Mouse (Mus musculus): ENCODE data around the gene Isoc2b. TPM values are rescaled to one million over a fixed set of nuclear protein-coding genes. Genes with fewer than 3 reads are reported as not detected.
"Not testable (repeated sequence)": the region's sequence is repeated elsewhere in the genome, so short reads cannot be mapped to it uniquely, and the experiment has no call there.

Isoc2b gene
- polyA plus RNA-seq, 1 experiment from 2014 or later, result 5.3 TPM

DNA sequence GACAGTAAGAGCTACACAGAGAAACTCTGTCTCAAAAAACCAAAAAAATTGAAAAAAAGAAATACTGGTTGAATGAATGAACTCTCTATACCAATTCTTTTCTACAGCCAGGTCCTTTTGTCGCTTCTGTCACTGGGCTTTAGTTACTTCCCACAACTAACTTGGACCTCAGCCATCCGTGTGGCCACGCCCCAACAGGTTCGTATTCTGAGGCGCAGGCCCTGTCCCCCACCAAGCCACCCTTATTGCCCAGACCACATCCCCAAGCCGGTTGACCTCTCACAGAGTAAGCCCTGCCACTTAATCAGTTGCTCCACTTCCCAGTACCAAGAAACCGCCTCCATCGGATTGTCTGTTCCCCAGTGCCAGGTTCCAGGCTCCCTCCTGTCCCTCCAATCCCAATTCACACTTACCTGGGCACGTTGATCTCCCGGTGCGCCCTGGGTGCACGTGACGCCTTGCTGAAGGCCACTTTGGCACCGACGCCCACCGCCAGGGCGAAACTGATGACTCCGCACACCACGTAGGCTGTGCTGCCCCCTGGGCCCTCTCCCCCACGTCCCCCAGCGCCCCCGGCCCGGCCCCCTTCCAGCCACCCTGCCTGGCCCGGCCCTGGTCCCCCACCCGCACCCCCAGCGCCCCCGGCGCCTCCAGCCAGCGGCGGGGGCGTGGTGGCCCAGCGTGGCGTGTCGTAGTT is 34.3 kb downstream of the Isoc2b start:
- H3K9me3 ChIP-seq (ENCODE audit: control insufficient read depth, low read length), result no peaks in the 10 kb centered on the region
- DNase-seq (ENCODE audit: low spot score) (no peak), ATAC-seq (replicated peaks; ENCODE audit: low FRiP score) (0 out of 2 replicates have a peak, but pooled peaks have one; percentile 12)
- H3K36me3 ChIP-seq (ENCODE audit: control insufficient read depth, insufficient read depth, low read length), result no peaks in the 10 kb centered on the region
- H3K9ac ChIP-seq (ENCODE audit: low read depth, low read length), result no peak overlapping the region
- peak overlapping the region; percentile 41 for H3K4me3 ChIP-seq (ENCODE audit: low read depth, low read length)
- 8% methylated on average over 31 of the region's 34 CpGs for WGBS
- H3K27me3 ChIP-seq (replicated peaks; ENCODE audit: control insufficient read depth, insufficient read depth, low read length), result peaks cover 66% of the 10 kb centered on the region
- peak overlapping the region; percentile 58 for H3K4me2 ChIP-seq
- 0 out of 2 replicates have a peak, but pooled peaks cover 6% of the 10 kb centered on the region for H3K4me1 ChIP-seq (replicated peaks; ENCODE audit: control insufficient read depth, insufficient read depth, low read length)
- H3K27ac ChIP-seq (ENCODE audit: low read depth, low read length), result no peak overlapping the region

DNA sequence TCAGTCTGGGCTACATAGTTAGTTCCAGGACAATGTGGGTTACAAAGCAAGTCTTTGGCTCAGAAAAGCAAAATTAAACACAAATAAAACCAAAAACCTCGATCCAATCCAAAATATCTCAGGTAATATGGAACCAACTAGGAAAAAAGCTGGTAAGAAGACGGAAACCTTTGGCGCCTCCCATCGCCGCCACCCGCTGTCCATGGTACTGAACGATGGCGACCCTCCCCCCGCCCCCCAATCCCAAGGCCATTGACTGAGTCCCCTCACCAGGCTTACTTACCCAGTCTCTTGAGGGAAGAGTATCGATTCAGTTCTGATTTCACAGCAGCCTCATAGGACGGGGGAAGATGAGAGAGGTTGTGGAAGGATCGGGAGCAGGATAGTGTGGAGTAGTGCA is 39.6 kb downstream of the Isoc2b start:
- Histone ChIP-seq H3K4me3 (ENCODE audit: low read depth, low read length) (no peak overlapping the region), H3K4me1 (replicated peaks; ENCODE audit: control insufficient read depth, insufficient read depth, low read length) (no peaks in the 10 kb centered on the region), H3K27ac (ENCODE audit: low read depth, low read length) (no peak overlapping the region), H3K9me3 (ENCODE audit: control insufficient read depth, low read length) (no peaks in the 10 kb centered on the region), H3K27me3 (replicated peaks; ENCODE audit: control insufficient read depth, insufficient read depth, low read length) (peaks cover 49% of the 10 kb centered on the region), H3K36me3 (ENCODE audit: control insufficient read depth, insufficient read depth, low read length) (no peaks in the 10 kb centered on the region), H3K9ac (ENCODE audit: low read depth, low read length) (no peak overlapping the region), H3K4me2 (no peak overlapping the region)
- ATAC-seq (replicated peaks; ENCODE audit: low FRiP score) (no peak), DNase-seq (ENCODE audit: low spot score) (no peak)
- WGBS, result 6% methylated on average over 12 of the region's 12 CpGs

DNA sequence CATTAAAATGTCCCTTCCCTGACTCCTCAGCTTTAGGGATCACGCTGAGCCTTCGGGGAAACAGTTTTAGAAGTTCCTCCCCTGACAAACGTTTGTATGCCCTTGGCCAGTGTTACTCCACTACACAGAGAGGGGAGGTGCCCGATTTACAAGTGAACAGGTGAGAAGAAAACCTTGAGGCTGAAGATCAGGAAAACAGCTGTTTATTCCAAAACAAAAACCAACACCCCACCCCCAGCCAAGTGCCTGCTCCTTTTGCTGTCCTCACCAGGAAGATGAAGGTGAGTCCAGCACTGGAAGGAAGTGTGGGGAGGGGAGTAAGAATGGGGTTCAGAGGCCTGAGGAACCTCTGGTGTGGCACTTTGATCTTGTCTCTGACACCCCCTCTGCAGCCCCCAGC is 44.7 kb downstream of the Isoc2b start:
- 43% methylated on average over 4 of the region's 4 CpGs for WGBS
- DNase-seq (ENCODE audit: low spot score), result no peak
- no peaks in the 10 kb centered on the region for H3K36me3 ChIP-seq (ENCODE audit: control insufficient read depth, insufficient read depth, low read length)
- ATAC-seq (replicated peaks; ENCODE audit: low FRiP score), result no peak
- H3K4me1 ChIP-seq (replicated peaks; ENCODE audit: control insufficient read depth, insufficient read depth, low read length), result no peaks in the 10 kb centered on the region
- H3K4me2 ChIP-seq, result no peak overlapping the region
- H3K9me3 ChIP-seq (ENCODE audit: control insufficient read depth, low read length), result no peaks in the 10 kb centered on the region
- H3K27me3 ChIP-seq (replicated peaks; ENCODE audit: control insufficient read depth, insufficient read depth, low read length), result peaks cover 12% of the 10 kb centered on the region
- H3K9ac ChIP-seq (ENCODE audit: low read depth, low read length), result no peak overlapping the region
- no peak overlapping the region for H3K4me3 ChIP-seq (ENCODE audit: low read depth, low read length)
- no peak overlapping the region for H3K27ac ChIP-seq (ENCODE audit: low read depth, low read length)

DNA sequence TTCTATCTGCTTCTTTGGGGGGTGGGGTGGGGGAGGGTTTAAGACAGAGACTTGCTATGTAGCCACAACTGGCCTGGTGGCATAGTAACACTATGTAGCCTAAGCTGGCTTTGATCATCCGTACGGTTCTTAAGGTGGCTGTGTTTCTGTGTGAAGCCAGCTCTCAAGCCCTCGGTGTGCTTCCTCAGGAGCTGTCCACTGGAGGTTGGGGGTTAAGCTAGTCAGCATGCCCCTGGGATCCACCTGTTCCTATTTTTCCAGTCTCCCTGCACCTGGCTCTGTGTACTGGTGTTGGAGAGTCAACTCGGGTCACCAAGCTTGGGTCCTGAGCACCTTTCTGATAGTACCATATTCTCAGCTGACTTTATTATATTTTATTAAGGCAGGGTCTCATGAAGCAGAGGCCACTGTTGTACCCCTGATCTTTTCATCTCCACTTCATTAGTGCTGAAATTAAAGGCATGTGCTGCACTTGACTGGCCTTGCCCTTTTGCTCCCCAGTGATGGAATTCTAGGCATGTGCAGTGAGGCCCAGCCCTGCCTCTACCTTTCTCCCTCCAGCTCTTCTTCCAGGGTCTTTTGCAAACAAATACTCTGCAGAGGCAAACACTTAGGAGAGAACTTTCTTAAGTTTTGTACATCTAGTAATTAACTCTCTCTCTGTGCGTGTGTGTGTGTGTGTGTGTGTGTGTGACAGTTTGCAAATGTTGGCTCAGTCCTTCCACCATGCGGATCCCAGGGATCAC is 47.7 kb downstream of the Isoc2b start:
- H3K27me3 ChIP-seq (replicated peaks; ENCODE audit: control insufficient read depth, insufficient read depth, low read length), result no peaks in the 10 kb centered on the region
- no peak overlapping the region for H3K4me2 ChIP-seq
- no peaks in the 10 kb centered on the region for H3K4me1 ChIP-seq (replicated peaks; ENCODE audit: control insufficient read depth, insufficient read depth, low read length)
- H3K9me3 ChIP-seq (ENCODE audit: control insufficient read depth, low read length), result no peaks in the 10 kb centered on the region
- no peak overlapping the region for H3K4me3 ChIP-seq (ENCODE audit: low read depth, low read length)
- no peak overlapping the region for H3K27ac ChIP-seq (ENCODE audit: low read depth, low read length)
- no peak for DNase-seq (ENCODE audit: low spot score)
- no peak overlapping the region for H3K9ac ChIP-seq (ENCODE audit: low read depth, low read length)
- H3K36me3 ChIP-seq (ENCODE audit: control insufficient read depth, insufficient read depth, low read length), result no peaks in the 10 kb centered on the region
- 63% methylated on average over 6 of the region's 6 CpGs for WGBS
- ATAC-seq (replicated peaks; ENCODE audit: low FRiP score), result no peak

DNA sequence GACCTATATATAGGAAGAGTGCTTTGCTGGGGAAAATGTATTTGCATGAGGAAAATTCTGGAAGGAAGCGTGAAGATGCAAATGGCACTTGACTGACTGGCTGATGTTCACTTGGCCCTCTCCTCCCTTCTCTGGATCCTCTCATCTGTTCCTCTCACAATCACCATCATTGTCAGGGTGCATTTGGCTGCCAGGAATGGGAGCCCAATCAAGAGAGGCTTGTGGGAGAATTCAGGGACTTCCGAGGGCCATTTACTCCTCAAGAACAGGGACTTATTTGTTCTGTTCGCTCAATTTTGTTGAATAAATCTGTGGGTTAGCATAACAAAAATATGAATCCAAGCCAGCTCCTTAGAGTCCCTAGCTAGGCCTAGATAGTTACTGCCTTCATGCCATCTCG is 48.4 kb downstream of the Isoc2b start:
- Histone ChIP-seq H3K4me3 (ENCODE audit: low read depth, low read length) (no peak overlapping the region), H3K4me1 (replicated peaks; ENCODE audit: control insufficient read depth, insufficient read depth, low read length) (no peaks in the 10 kb centered on the region), H3K36me3 (ENCODE audit: control insufficient read depth, insufficient read depth, low read length) (no peaks in the 10 kb centered on the region), H3K27ac (ENCODE audit: low read depth, low read length) (no peak overlapping the region), H3K9ac (ENCODE audit: low read depth, low read length) (no peak overlapping the region), H3K9me3 (ENCODE audit: control insufficient read depth, low read length) (no peaks in the 10 kb centered on the region), H3K4me2 (no peak overlapping the region), H3K27me3 (replicated peaks; ENCODE audit: control insufficient read depth, insufficient read depth, low read length) (no peaks in the 10 kb centered on the region)
- DNase-seq (ENCODE audit: low spot score) (no peak), ATAC-seq (replicated peaks; ENCODE audit: low FRiP score) (no peak)
- 82% methylated on average over 4 of the region's 4 CpGs for WGBS

DNA sequence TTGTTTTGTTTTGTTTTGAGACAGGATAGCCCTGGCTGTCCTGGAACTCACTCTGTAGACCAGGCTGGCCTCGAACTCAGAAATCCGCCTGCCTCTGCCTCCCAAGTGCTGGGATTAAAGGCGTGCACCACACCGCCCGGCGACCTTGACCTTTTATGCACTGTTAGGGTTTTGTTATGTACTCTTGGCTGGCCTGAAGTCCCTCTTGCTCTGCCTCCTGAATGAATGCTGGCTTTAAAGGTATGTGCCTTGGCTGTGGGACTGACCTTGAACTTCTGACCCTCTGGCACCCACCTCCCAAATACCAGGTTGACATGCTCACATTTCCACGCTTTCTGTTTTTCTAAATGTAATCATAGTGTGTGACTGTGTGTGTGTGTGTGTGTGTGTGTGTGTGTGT is 49.1 kb downstream of the Isoc2b start:
- not testable (repeated sequence) for H3K9me3 ChIP-seq (ENCODE audit: control insufficient read depth, low read length); H3K4me2 ChIP-seq; H3K27ac ChIP-seq (ENCODE audit: low read depth, low read length); H3K9ac ChIP-seq (ENCODE audit: low read depth, low read length); H3K4me3 ChIP-seq (ENCODE audit: low read depth, low read length); H3K27me3 ChIP-seq (replicated peaks; ENCODE audit: control insufficient read depth, insufficient read depth, low read length); DNase-seq (ENCODE audit: low spot score); H3K36me3 ChIP-seq (ENCODE audit: control insufficient read depth, insufficient read depth, low read length); H3K4me1 ChIP-seq (replicated peaks; ENCODE audit: control insufficient read depth, insufficient read depth, low read length); ATAC-seq (replicated peaks; ENCODE audit: low FRiP score)
- WGBS, result 77% methylated on average over 7 of the region's 7 CpGs

DNA sequence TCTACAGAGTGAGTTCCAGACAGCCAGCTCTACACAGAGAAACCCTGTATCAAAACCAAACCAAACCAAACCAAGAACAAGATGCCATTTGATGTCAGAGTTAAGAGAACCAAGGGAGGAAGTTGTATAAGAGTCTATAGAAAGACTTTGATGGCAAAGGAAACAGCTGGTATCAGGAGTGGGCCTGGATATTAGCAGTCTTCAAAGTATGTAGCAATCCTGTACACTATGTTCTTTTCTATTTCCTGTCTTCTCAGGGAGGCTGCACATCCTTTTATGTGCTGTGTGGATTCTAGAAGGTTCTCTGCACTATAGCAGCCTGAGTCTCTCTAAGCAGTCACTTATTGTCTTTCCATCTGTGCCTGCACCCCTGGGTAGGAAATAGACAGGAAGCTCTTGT is 53.5 kb downstream of the Isoc2b start:
- 0 out of 2 replicates have a peak, but pooled peaks cover 4% of the 10 kb centered on the region for H3K4me1 ChIP-seq (replicated peaks; ENCODE audit: control insufficient read depth, insufficient read depth, low read length)
- H3K9me3 ChIP-seq (ENCODE audit: control insufficient read depth, low read length), result no peaks in the 10 kb centered on the region
- no peaks in the 10 kb centered on the region for H3K36me3 ChIP-seq (ENCODE audit: control insufficient read depth, insufficient read depth, low read length)
- H3K4me3 ChIP-seq (ENCODE audit: low read depth, low read length), result no peak overlapping the region
- ATAC-seq (replicated peaks; ENCODE audit: low FRiP score) (no peak), DNase-seq (ENCODE audit: low spot score) (no peak)
- H3K4me2 ChIP-seq, result no peak overlapping the region
- H3K27me3 ChIP-seq (replicated peaks; ENCODE audit: control insufficient read depth, insufficient read depth, low read length), result no peaks in the 10 kb centered on the region
- H3K9ac ChIP-seq (ENCODE audit: low read depth, low read length), result no peak overlapping the region
- no peak overlapping the region for H3K27ac ChIP-seq (ENCODE audit: low read depth, low read length)

DNA sequence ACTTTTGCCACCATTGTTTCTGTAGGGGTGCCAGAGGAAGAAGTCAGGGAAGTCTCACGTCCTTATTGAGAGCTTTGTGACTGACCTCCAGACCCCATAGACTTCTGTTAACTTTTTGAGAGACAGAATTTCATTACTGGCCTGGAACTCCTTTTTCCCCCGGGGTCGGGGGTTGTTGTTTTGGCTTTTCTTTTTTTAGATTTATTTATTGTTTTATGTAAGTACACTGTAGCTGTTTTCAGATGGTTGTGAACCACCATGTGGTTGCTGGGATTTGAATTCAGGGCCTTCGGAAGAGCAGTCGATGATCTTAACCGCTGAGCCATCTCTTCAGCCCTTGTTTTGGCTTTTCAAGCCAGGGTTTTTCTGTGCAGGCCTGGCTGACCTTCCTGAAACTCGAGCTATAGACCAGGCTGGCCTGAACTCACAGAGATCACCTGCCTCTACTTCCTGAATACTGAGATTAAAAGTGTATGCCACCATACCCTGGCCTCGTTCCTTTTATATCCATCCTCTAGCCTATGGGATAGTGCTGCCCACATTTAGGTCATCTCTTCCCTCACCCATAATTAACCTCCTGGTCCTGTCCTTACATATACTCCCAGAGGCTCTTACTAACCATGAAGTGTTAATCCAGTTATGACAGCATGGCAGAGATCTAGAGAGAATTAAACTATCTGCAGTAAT is 56.8 kb downstream of the Isoc2b start:
- peaks cover 28% of the 10 kb centered on the region for H3K4me1 ChIP-seq (replicated peaks; ENCODE audit: control insufficient read depth, insufficient read depth, low read length)
- no peaks in the 10 kb centered on the region for H3K9me3 ChIP-seq (ENCODE audit: control insufficient read depth, low read length)
- H3K4me2 ChIP-seq, result peak overlapping the region; percentile 75
- no peak for ATAC-seq (replicated peaks; ENCODE audit: low FRiP score)
- H3K27me3 ChIP-seq (replicated peaks; ENCODE audit: control insufficient read depth, insufficient read depth, low read length), result no peaks in the 10 kb centered on the region
- H3K9ac ChIP-seq (ENCODE audit: low read depth, low read length), result peak overlapping the region; percentile 70
- peaks cover 19% of the 10 kb centered on the region for H3K36me3 ChIP-seq (ENCODE audit: control insufficient read depth, insufficient read depth, low read length)
- H3K4me3 ChIP-seq (ENCODE audit: low read depth, low read length), result peak overlapping the region; percentile 59
- 18% methylated on average over 8 of the region's 8 CpGs for WGBS
- H3K27ac ChIP-seq (ENCODE audit: low read depth, low read length), result peak overlapping the region; percentile 77
- no peak for DNase-seq (ENCODE audit: low spot score)

Measured in liver, embryonic 11.5 days (tissue).